Mouse (Mus musculus) olfactory bulb, adult 2 months (tissue): ENCODE results near the gene Unc5a.

Source experiments
- CTCF ChIP-seq: fragments of 200-500 bp; IDR thresholded peaks from 2 replicates; pipeline ENCODE4 v1.5.1; 2012; ENCODE audit warnings: low read depth, mild to moderate bottlenecking, low read length, moderate library complexity; ENCODE audit not compliant: insufficient read depth
- POLR2A ChIP-seq: fragments of 200-500 bp; IDR thresholded peaks from 2 replicates; pipeline ENCODE4 v1.6.1; 2012; ENCODE audit warnings: mild to moderate bottlenecking, low read depth, low read length, moderate library complexity; ENCODE audit not compliant: insufficient read depth

DNA sequence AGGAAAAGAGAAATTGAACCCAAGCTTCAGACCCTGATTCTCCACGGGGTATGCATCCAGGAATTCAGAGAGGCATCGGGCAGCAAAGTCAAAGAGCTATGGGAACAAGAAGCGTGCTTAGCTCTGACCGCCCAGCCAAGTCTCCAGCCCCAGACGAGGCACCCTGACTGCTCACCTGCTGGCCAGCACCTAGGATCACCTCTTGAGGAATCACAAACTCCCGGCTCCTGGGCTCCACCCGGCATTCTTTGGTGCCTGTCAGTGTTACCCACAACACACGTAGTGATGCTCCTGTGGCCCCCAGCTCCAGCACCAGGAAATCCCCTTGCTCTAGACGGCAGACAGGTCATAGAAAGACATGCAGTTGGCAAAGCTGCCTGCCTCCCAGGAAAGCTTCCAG lies 65.2 kb downstream of the Unc5a start:
- TF ChIP-seq CTCF (no peak), POLR2A (no peak)
